Mouse (Mus musculus): ENCODE results near the gene Cbfa2t3.
A peak's percentile ranks its signal among the peaks of the same experiment; 100 is the strongest.

Cbfa2t3 gene

GRCm38 (mm10) chr8:122718711-122719499 is 20.0 kb upstream of the Cbfa2t3 start:
- DNase-seq (ENCODE audit: low read depth, low spot score), result no peak

- DNase-seq (ENCODE audit: low read depth, low spot score), result no peak
These were observed 19.1 kb upstream of the Cbfa2t3 start for GRCm38 (mm10) chr8:122717869-122718509.

GRCm38 (mm10) chr8:122716566-122716965 is 17.7 kb upstream of the Cbfa2t3 start:
- no peak for DNase-seq (ENCODE audit: low read depth, low spot score)

GRCm38 (mm10) chr8:122713157-122713518 is 14.2 kb upstream of the Cbfa2t3 start:
- DNase-seq (ENCODE audit: low read depth, low spot score), result no peak

- DNase-seq (ENCODE audit: low read depth, low spot score), result no peak
These were observed 13.7 kb upstream of the Cbfa2t3 start for GRCm38 (mm10) chr8:122712411-122713156.

- DNase-seq (ENCODE audit: low read depth, low spot score), result no peak
These were observed 13.0 kb upstream of the Cbfa2t3 start for GRCm38 (mm10) chr8:122711891-122712365.

- DNase-seq (ENCODE audit: low read depth, low spot score), result no peak
These were observed 12.6 kb upstream of the Cbfa2t3 start for GRCm38 (mm10) chr8:122711480-122711879.

GRCm38 (mm10) chr8:122709340-122710111 is 10.6 kb upstream of the Cbfa2t3 start:
- peak; percentile 26 for DNase-seq (ENCODE audit: low read depth, low spot score)

- no peak for DNase-seq (ENCODE audit: low read depth, low spot score)
These were observed 8.3 kb upstream of the Cbfa2t3 start for GRCm38 (mm10) chr8:122707184-122707583.

GRCm38 (mm10) chr8:122705901-122706561 is 7.1 kb upstream of the Cbfa2t3 start:
- no peak for DNase-seq (ENCODE audit: low read depth, low spot score)

GRCm38 (mm10) chr8:122704612-122705011 is 5.7 kb upstream of the Cbfa2t3 start:
- DNase-seq (ENCODE audit: low read depth, low spot score), result no peak

- no peak for DNase-seq (ENCODE audit: low read depth, low spot score)
These were observed 4.0 kb upstream of the Cbfa2t3 start for GRCm38 (mm10) chr8:122702957-122703356.

GRCm38 (mm10) chr8:122702301-122702941 is 3.5 kb upstream of the Cbfa2t3 start:
- DNase-seq (ENCODE audit: low read depth, low spot score), result no peak

- no peak for DNase-seq (ENCODE audit: low read depth, low spot score)
These were observed 2.7 kb upstream of the Cbfa2t3 start for GRCm38 (mm10) chr8:122701441-122702185.

- no peak for DNase-seq (ENCODE audit: low read depth, low spot score)
These were observed 1.7 kb upstream of the Cbfa2t3 start for GRCm38 (mm10) chr8:122700628-122701027.

- DNase-seq (ENCODE audit: low read depth, low spot score), result no peak
These were observed 598 bp downstream of the Cbfa2t3 start for GRCm38 (mm10) chr8:122698254-122698768.

- peak; percentile 15 for DNase-seq (ENCODE audit: low read depth, low spot score)
These were observed 1.3 kb downstream of the Cbfa2t3 start for GRCm38 (mm10) chr8:122697586-122697985.

GRCm38 (mm10) chr8:122697181-122697581 is 1.7 kb downstream of the Cbfa2t3 start:
- DNase-seq (ENCODE audit: low read depth, low spot score), result peak; percentile 61

- DNase-seq (ENCODE audit: low read depth, low spot score), result no peak
These were observed 3.4 kb downstream of the Cbfa2t3 start for GRCm38 (mm10) chr8:122695438-122696042.

All from R1 (cell line).